Mouse (Mus musculus): ENCODE results near the gene Aurka.

Gene Aurka

GRCm38 (mm10) chr2:172370411-172371223 is at the start of gene Aurka, which contains the start of gene Cstf1:
Aurka (minus strand) TSS chr2:172370535.
Cstf1 (plus strand) TSS chr2:172370681.
- peak; percentile 96 to 97 for DNase-seq

- DNase-seq, result no peak
Observed at GRCm38 (mm10) chr2:172418208-172418607, 47.9 kb upstream of the Aurka start.

- no peak for DNase-seq
Observed at GRCm38 (mm10) chr2:172416876-172417275, 46.5 kb upstream of the Aurka start.

GRCm38 (mm10) chr2:172416218-172416617 is 45.9 kb upstream of the Aurka start:
- no peak for DNase-seq

GRCm38 (mm10) chr2:172413894-172414293 is 43.6 kb upstream of the Aurka start:
- no peak for DNase-seq

GRCm38 (mm10) chr2:172413273-172413672 is 42.9 kb upstream of the Aurka start:
- DNase-seq, result no peak

GRCm38 (mm10) chr2:172412454-172412853 is 42.1 kb upstream of the Aurka start:
- no peak for DNase-seq

- peak; percentile 20 to 31 for DNase-seq
Observed at GRCm38 (mm10) chr2:172411091-172411490, 40.8 kb upstream of the Aurka start.

GRCm38 (mm10) chr2:172410686-172411085 is 40.4 kb upstream of the Aurka start:
- DNase-seq, result no peak

- no peak for DNase-seq
Observed at GRCm38 (mm10) chr2:172407499-172407898, 37.2 kb upstream of the Aurka start.

- DNase-seq, result no peak
Observed at GRCm38 (mm10) chr2:172406173-172406572, 35.8 kb upstream of the Aurka start.

GRCm38 (mm10) chr2:172405011-172405410 is 34.7 kb upstream of the Aurka start:
- DNase-seq, result no peak

GRCm38 (mm10) chr2:172404239-172404638 is 33.9 kb upstream of the Aurka start:
- no peak for DNase-seq

GRCm38 (mm10) chr2:172401116-172401825 is 30.9 kb upstream of the Aurka start:
- no peak for DNase-seq

- DNase-seq, result no peak
Observed at GRCm38 (mm10) chr2:172399901-172400300, 29.6 kb upstream of the Aurka start.

- no peak for DNase-seq
Observed at GRCm38 (mm10) chr2:172395961-172396360, 25.6 kb upstream of the Aurka start.

GRCm38 (mm10) chr2:172394671-172395070 is 24.3 kb upstream of the Aurka start:
- no peak for DNase-seq

GRCm38 (mm10) chr2:172394052-172394392 is 23.7 kb upstream of the Aurka start:
- no peak for DNase-seq

- peak; percentile 26 to 46 for DNase-seq
Observed at GRCm38 (mm10) chr2:172393391-172394051, 23.2 kb upstream of the Aurka start, which contains the start of gene Cass4. Cass4 (plus strand) TSS chr2:172393794.

GRCm38 (mm10) chr2:172392041-172392521 is 21.7 kb upstream of the Aurka start:
- no peak for DNase-seq

GRCm38 (mm10) chr2:172390341-172390740 is 20.0 kb upstream of the Aurka start:
- DNase-seq, result no peak

- no peak for DNase-seq
Observed at GRCm38 (mm10) chr2:172384715-172385114, 14.4 kb upstream of the Aurka start.

GRCm38 (mm10) chr2:172381898-172382297 is 11.6 kb upstream of the Aurka start:
- no peak for DNase-seq
